Comparison of ENCODE assay signal across 10 mouse cellular contexts in genomic region chr8:120549922-120550321, GRCm38 (mm10). TPM values are rescaled to one million over a fixed set of nuclear protein-coding genes. Genes with fewer than 3 reads are reported as not detected.
DNase-seq lines count a peak whose midpoint lies in the region; ATAC-seq and TF ChIP-seq lines count a peak whose summit lies in the region.
"Had no signal": no experiment of that assay in that cellular context is flagged by ENCODE, and none has a peak within 500 bp of the region (broad histone marks: within the 10 kb centered on the region; RNA-seq: fewer than 3 reads in every experiment).

No protein-coding gene starts in this region.

- peak overlapping the region; percentile 27 for H3K4me2 ChIP-seq in kidney, postnatal 0 days (ENCODE audit: low read length)
- H3K4me2 ChIP-seq in embryonic facial prominence, embryonic 14.5 days (ENCODE audit: low read depth, low read length): peak overlapping the region; percentile 45
- peak overlapping the region; percentile 58 for H3K4me2 ChIP-seq in hindbrain, embryonic 13.5 days
- peak overlapping the region; percentile 62 for H3K4me2 ChIP-seq in neural tube, embryonic 12.5 days (replicated peaks)
- H3K4me2 ChIP-seq: liver, embryonic 13.5 days had no signal

- H3K9ac ChIP-seq in kidney, postnatal 0 days (ENCODE audit: low read depth, low read length): peak overlapping the region; percentile 0; the same call in 1 of the 2 replicates
- H3K9ac ChIP-seq in embryonic facial prominence, embryonic 14.5 days (ENCODE audit: low read depth, low read length): peak overlapping the region; percentile 50
- peak overlapping the region; percentile 68 for H3K9ac ChIP-seq in hindbrain, embryonic 13.5 days
- peak overlapping the region; percentile 52 for H3K9ac ChIP-seq in neural tube, embryonic 12.5 days

- peak; percentile 12; the same call in 1 of the 2 replicates for ATAC-seq in kidney, postnatal 0 days (replicated peaks; ENCODE audit: low FRiP score, low read depth)
- ATAC-seq in embryonic facial prominence, embryonic 14.5 days (ENCODE audit: low read depth): peak; percentile 14
- ATAC-seq in hindbrain, embryonic 13.5 days (ENCODE audit: low FRiP score): peak; percentile 52
- ATAC-seq in neural tube, embryonic 12.5 days (ENCODE audit: low FRiP score, low read depth): peak; percentile 67

- no peak for TF ChIP-seq CTCF in kidney, postnatal 0 days (IDR thresholded peaks at IDR 0.05; ENCODE audit: low read depth)

- no peaks in the 10 kb centered on the region for H3K9me3 ChIP-seq in kidney, postnatal 0 days (replicated peaks; ENCODE audit: low read length)
- no peaks in the 10 kb centered on the region for H3K9me3 ChIP-seq in embryonic facial prominence, embryonic 14.5 days (ENCODE audit: control insufficient read depth, low read length)
- no peaks in the 10 kb centered on the region for H3K9me3 ChIP-seq in hindbrain, embryonic 13.5 days
- no peaks in the 10 kb centered on the region for H3K9me3 ChIP-seq in neural tube, embryonic 12.5 days
- H3K9me3 ChIP-seq: liver, embryonic 13.5 days had no signal

- H3K4me3 ChIP-seq in kidney, postnatal 0 days (replicated peaks; ENCODE audit: low read depth, low read length): no peak overlapping the region
- 0 out of 2 replicates have a peak overlapping the region, but pooled peaks have one; percentile 6 for H3K4me3 ChIP-seq in embryonic facial prominence, embryonic 14.5 days (ENCODE audit: low read depth, low read length)
- peak overlapping the region; percentile 15; the same call in 1 of the 2 replicates for H3K4me3 ChIP-seq in hindbrain, embryonic 13.5 days
- H3K4me3 ChIP-seq in neural tube, embryonic 12.5 days: peak overlapping the region; percentile 19; the same call in 1 of the 2 replicates
- H3K4me3 ChIP-seq: liver, embryonic 13.5 days had no signal

- WGBS in kidney, postnatal 0 days: 16% methylated on average over 11 of the region's 11 CpGs
- 14% methylated on average over 11 of the region's 11 CpGs for WGBS in embryonic facial prominence, embryonic 14.5 days
- WGBS in hindbrain, embryonic 13.5 days: 6% methylated on average over 11 of the region's 11 CpGs
- 4% methylated on average over 11 of the region's 11 CpGs for WGBS in neural tube, embryonic 12.5 days

- H3K4me1 ChIP-seq in kidney, postnatal 0 days (replicated peaks; ENCODE audit: insufficient read depth, low read length): peaks cover 61% of the 10 kb centered on the region
- peaks cover 47% of the 10 kb centered on the region for H3K4me1 ChIP-seq in embryonic facial prominence, embryonic 14.5 days (ENCODE audit: control insufficient read depth, insufficient read depth, low read length)
- H3K4me1 ChIP-seq in hindbrain, embryonic 13.5 days (replicated peaks): peaks cover 100% of the 10 kb centered on the region
- peaks cover 100% of the 10 kb centered on the region for H3K4me1 ChIP-seq in neural tube, embryonic 12.5 days

- no peaks in the 10 kb centered on the region for H3K27me3 ChIP-seq in kidney, postnatal 0 days (ENCODE audit: insufficient read depth, low read length)
- H3K27me3 ChIP-seq in embryonic facial prominence, embryonic 14.5 days (replicated peaks; ENCODE audit: control insufficient read depth, insufficient read depth, low read length): no peaks in the 10 kb centered on the region
- H3K27me3 ChIP-seq in hindbrain, embryonic 13.5 days: no peaks in the 10 kb centered on the region
- H3K27me3 ChIP-seq in neural tube, embryonic 12.5 days (replicated peaks): no peaks in the 10 kb centered on the region
- H3K27me3 ChIP-seq: liver, embryonic 13.5 days had no signal

- H3K36me3 ChIP-seq in kidney, postnatal 0 days (ENCODE audit: insufficient read depth, low read length): peaks cover 5% of the 10 kb centered on the region; the same call in 1 of the 2 replicates
- H3K36me3 ChIP-seq in embryonic facial prominence, embryonic 14.5 days (ENCODE audit: control insufficient read depth, insufficient read depth, low read length): no peaks in the 10 kb centered on the region
- peaks cover 10% of the 10 kb centered on the region; the same call in 1 of the 2 replicates for H3K36me3 ChIP-seq in hindbrain, embryonic 13.5 days
- peaks cover 16% of the 10 kb centered on the region for H3K36me3 ChIP-seq in neural tube, embryonic 12.5 days

- no peak for DNase-seq in kidney, postnatal 0 days (ENCODE audit: low spot score)
- no peak for DNase-seq in kidney, postnatal 10 days
- no peak for DNase-seq in embryonic facial prominence, embryonic 14.5 days (ENCODE audit: low spot score)
- DNase-seq in layer of hippocampus, postnatal 25 days (ENCODE audit: extremely low spot score in 1 of 2, low spot score in 1 of 2): no peak
- no peak for DNase-seq in urinary bladder, adult 18-20 months (ENCODE audit: low spot score in 2 of 2)
- no peak for DNase-seq in urinary bladder, postnatal 25 days (ENCODE audit: low spot score)
- DNase-seq: gastrocnemius, postnatal 10 days; liver, embryonic 13.5 days had no signal

- H3K27ac ChIP-seq in kidney, postnatal 0 days: no peak overlapping the region
- H3K27ac ChIP-seq in embryonic facial prominence, embryonic 14.5 days (replicated peaks; ENCODE audit: low read depth, low read length): no peak overlapping the region
- H3K27ac ChIP-seq in hindbrain, embryonic 13.5 days: peak overlapping the region; percentile 95
- H3K27ac ChIP-seq in neural tube, embryonic 12.5 days: peak overlapping the region; percentile 93
- H3K27ac ChIP-seq: liver, embryonic 13.5 days had no signal

RNA-seq across cellular contexts. Expression of gene Gins2, which starts 39.2 kb away (rescaled TPM):
- 54.0 and 70.0 TPM in 2 replicates for polyA plus RNA-seq in kidney, postnatal 0 days (2015; fragmentation: Nextera tagmentation; extraction: Ambion mirVana)
- 82.7 and 94.0 TPM in 2 replicates for polyA plus RNA-seq in embryonic facial prominence, embryonic 14.5 days (2014; fragmentation: Nextera tagmentation; extraction: Ambion mirVana)
- polyA plus RNA-seq in hindbrain, embryonic 13.5 days (2015; fragmentation: Nextera tagmentation; extraction: Ambion mirVana): 23.1 and 24.5 TPM in 2 replicates
- 53.4 and 54.7 TPM in 2 replicates for polyA plus RNA-seq in neural tube, embryonic 12.5 days (2016; fragmentation: Nextera tagmentation; extraction: Ambion mirVana)
- total RNA-seq in layer of hippocampus, postnatal 25 days (2021): 1 to 10 TPM; 2.9 to 4.6 TPM

Comparison
In these comparisons a context has a peak if more than half of its experiments do, and no peak if none do; other contexts are left out.
1. ATAC-seq: peak in every context shown above with its lines; median percentile 67 in neural tube, embryonic 12.5 days; 52 in hindbrain, embryonic 13.5 days; 14 in embryonic facial prominence, embryonic 14.5 days; 12 in kidney, postnatal 0 days.
2. H3K27ac ChIP-seq: peak in hindbrain, embryonic 13.5 days (single experiment) and neural tube, embryonic 12.5 days (single experiment); none in kidney, postnatal 0 days (single experiment) and embryonic facial prominence, embryonic 14.5 days (single experiment).
3. H3K9ac ChIP-seq: peak in every context shown above with its lines; median percentile 68 in hindbrain, embryonic 13.5 days; 52 in neural tube, embryonic 12.5 days; 50 in embryonic facial prominence, embryonic 14.5 days; 0 in kidney, postnatal 0 days.
4. Peak in every context shown above with its lines, with median percentiles within 50 percentile points of each other: H3K4me2 ChIP-seq.